Mouse (Mus musculus) spleen, embryonic (tissue): ENCODE data around the gene Il18.

Source experiments
- CTCF ChIA-PET: fragments of 350-600 bp; sonication (Branson Sonifier 250); formaldehyde crosslinking; loops from one replicate; lab custom pipeline; 2022; lab: Charles Lee

The Il18 gene

DNA sequence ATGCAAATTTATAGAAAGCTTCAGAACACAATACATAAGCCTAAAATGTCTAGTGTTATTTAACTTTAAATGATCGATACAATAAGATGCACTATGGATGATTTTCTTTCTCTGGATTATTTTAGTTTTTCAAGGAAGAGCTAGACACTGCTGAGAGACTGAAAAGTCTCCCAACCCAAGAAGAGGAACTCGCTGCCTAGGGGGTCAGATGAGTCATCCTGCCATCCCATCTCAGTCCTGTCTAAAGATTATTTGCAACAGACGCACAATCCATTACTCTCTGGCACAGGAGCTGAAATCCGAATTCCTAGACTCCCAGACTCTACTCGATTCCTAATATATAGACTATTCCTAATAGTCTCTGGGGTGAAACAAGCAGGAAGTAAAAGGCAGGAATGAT is 2.4 kb upstream of the Il18 start:
- CTCF ChIA-PET: interaction anchor here (0.5 to 0.6 kb wide), 2 partner anchors 12 to 302 kb away, joined by 3 read pairs; no protein-coding TSS in a partner anchor

DNA sequence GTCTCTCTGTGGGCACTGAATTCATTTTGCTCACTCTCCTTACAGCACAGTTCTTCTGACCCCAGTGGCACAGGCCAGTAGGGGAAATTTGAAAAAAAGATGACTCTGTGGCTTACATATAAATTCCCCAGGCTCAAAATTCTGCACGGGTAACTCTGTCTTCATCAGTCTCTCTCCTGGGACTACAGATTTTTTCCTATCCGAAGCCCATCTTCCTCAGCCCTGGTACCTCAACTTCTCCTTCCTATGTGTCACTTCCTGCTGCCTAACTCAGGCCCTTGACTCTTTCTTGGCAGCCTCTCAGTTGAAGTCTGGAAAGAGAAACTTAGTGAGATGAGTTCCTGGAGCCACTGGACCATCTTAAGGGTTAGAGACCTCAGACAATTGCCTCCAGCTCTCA is 1.1 kb upstream of the Il18 start:
- CTCF ChIA-PET: no interaction called here

DNA sequence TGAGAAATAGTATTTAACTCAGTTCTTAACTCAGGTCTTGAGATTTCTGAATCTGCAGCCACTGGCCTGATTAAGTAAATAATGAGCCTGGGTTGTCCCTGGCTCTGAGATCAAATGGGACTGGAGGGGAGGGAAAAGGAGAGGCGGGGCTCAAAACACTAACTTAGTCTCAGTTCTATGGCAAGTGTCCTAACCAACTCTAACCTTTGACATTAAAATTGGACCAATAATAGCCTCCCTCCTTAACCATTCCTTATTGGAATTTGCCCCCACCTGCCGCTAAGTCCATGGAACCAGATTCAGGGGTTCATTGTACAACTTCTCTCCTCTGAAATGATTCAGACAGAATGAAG is 443 bp downstream of the Il18 start, which contains the start of gene Bco2:
Gene Bco2, minus strand, starts transcription at position 88 of the 353 bp plus-strand sequence.
- CTCF ChIA-PET: no interaction called here

DNA sequence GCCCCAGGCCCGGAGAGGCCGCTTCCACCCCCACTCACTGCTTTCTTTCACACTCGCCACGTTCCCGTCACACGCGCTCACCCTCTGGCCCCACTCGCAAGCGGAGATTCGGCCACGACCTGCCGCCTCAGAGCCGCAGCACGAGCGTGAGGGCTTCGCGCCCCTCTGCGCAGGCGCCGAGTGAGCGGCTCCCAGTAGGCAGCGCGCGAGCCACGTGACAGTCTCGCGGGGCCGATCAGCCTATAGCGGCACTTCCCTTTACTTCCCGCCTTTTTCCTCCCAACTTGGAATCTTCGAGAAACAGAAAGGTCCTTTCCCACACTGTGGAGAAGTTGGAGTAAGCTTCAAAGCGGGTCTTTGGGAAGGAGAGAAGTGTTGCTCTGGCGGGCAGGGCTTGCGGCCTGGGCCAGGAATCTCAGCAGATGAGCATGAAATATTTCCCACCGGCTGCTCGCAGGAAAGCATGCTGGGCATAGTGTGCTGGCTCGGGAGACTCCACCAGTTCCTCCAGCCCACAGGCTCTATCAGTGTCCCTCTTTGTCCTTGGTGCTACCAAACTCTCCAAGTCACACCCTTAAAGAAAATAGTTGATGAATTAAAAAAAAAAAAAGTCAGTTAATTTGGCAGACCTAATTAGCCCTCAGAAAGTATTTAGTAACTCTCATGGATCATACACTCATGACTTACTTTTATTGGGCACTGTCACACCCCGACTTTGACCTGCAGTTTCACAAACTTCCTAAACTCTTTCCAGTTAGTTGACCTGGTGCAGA is 6.7 kb downstream of the Il18 start, which contains the start of gene Tex12:
Gene Tex12, minus strand, starts transcription at position 181 of the 773 bp plus-strand sequence.
- CTCF ChIA-PET: no interaction called here

DNA sequence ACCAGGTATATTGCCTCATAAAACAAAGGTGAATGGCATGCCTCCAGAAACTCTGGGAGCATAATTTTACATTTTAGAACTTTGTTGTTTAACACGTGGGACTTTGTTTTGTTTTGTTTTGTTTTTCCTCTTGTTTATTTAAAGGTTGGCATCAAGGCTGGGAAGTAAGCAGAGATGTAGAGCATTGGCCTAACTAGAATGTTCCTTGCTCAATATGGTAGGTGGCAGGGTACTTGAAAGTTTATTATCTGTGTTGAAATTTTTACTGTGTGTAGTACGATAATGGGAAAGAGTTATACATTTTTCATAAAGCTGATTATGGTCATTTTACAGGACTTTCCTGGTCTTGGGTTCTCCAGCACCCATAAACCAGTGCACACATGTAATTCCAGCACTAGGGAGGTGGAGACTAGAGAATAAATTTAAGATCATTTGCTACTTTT is 7.3 kb downstream of the Il18 start:
- CTCF ChIA-PET: no interaction called here

DNA sequence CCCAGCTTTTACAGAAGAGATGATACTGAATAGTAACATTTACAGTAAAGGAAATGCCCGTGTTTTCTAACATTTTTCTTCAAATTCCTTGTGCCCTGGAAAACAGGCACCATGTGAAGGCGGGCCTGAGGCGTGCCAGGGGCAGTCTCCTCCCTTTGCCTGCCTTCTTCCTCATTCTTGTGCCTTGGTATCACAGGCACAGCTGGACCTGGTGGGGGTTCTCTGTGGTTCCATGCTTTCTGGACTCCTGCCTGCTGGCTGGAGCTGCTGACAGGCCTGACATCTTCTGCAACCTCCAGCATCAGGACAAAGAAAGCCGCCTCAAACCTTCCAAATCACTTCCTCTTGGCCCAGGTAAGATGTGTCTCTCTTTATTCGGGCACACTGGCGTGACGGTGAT is 10.5 kb downstream of the Il18 start:
- CTCF ChIA-PET: no interaction called here

DNA sequence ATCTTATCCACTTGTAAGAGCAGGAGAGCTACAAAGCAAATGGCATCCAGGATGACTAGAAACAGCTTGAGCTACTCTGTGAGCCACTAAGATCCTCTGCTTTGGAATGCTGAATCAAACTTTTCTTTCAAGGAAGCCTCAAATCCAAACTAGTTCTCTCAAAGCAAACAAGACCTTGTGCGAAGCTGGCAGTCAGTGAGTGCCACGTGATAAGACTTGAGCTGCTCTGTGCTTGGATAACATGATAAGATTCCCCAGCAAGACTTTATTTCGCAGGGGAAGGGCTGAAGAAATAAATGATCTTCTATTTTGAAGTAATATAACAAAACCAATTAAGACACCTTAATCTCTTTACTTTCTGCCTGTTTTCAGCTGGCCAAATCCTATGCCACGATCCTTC is 11.3 kb downstream of the Il18 start:
- CTCF ChIA-PET: no interaction called here

DNA sequence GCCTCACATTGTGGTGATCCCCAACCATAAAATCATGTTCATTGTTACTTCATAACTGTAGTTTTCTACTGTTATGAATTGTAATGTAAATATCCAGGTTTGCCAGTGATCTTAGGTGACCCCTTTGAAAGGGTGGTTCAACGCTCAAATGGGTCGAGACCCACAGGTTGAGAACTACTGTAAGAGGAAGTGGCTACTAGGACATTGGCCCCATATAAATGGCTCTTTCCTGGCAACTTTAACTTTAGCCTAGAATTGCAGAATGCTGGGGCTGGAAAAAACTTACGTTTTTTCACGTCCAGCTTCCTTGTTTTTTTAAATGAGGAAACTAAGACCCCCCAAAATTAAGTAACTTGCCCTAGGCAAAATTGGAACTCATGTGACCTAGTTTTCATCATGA is 12.7 kb downstream of the Il18 start:
- CTCF ChIA-PET: interaction anchor here (0.6 kb wide), 1 partner anchor 11 kb away, joined by 3 read pairs; no protein-coding TSS in a partner anchor

DNA sequence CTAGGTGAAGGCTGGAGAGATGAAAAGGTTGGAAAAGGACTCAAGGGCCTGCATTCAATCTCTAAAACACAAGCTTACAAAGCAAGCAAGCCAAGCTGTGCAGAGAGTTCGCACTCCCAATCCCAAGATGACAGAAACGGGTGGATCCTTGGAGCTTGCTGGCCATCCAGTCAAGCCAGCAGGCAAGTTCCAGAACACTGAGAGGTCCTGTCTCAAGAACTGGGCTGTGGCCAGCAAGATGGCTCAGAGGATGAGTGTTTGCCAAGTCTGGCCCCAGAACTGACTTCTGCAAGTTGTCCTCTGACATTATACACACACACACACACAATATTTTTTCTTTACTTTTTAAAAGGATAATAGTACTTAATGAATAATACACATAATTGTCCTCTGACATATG is 13.3 kb downstream of the Il18 start:
- CTCF ChIA-PET: no interaction called here

DNA sequence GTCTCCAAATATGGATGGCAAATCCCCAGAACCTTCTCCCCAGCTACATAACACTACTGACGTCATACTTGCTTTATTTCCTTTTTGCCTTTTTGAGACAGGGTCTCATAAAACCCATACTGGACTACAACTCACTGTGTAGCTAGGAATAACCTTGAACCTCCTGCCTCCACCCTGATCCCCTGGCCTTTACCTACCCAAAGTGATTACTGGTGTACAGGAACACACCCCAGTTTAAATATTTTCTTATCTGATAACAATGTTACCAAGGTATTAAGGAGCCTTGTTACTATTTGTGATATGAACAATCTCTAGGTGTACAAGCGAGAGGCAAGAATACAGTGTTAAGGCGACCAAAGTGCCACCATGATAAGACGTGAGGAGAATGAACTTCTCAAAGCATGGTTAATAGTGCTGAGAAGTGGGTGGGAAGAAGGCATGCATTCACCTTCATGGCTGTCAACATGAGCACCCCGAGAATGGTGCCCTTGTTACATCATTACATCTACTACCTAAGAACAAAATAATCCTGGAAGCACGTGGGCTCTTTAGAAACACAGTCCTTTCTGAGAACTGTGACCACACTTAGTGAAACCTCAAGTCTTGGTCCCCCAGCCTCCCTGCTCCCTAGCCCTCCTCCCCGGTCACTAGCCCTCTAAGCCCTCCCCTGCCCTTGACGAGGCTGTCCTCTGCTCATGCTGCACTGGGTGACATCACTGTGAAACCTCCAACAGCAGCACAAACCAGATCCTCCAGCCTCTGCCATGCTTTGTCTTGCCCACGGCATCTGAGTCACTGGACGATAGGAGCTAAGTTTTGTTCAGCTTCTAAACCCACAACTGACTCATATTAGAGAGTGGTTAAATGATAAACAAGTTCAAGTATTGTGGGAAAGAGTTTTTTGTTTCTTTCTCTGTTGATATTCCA is 15.2 kb downstream of the Il18 start:
- CTCF ChIA-PET: interaction anchor here (0.8 kb wide), 1 partner anchor 44 kb away, joined by 11 read pairs; no protein-coding TSS in a partner anchor

DNA sequence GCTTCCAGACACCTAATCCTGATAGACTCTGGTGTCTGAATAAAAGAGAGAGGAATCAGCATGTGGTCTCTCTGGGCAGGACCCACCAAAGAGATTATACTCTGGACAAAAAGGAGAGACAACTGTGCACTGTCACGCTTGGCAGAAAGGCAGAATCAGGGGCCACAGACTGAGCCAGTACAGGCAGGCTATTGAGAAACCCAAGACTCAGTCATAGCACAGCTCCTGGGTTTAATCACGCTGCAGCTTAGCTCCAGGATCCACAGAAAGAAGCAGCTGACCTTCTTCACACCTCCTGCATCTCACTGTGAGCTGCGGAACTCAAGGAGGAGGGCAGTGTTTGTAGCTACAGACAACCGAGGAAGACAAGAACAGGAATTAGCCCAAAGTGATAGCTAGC is 25.7 kb downstream of the Il18 start:
- CTCF ChIA-PET: no interaction called here

DNA sequence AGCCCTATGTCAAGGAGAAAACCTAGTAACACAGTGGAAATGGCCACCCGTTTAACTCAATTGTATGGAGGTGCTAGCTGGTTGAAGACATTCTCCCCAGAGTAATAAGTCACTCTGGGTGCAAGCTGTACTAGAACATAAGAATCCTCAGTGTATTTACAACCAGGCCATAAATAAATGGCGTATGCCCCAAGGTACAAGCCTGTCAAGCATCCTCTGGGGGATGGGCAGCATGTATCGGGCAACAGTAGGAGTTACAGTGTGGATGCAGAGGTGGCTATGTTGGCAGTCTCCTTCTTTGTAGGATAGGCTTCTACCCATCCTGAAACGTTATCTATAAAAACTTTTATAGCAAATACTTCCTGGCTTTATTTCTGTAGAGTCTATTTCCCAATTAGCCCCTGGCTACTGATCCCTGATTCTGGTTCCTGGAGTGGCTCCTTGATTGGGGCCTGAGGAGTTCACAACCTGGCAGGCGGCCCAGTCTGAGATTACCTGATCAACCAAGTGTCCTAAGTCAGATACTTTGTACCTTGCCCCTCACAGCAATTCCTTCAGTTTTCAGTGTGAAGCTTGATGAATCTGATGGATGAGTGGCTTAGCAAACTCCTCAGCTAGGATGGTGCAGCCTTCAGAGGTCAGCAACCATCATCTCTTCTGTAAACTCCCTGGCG is 30.7 kb downstream of the Il18 start:
- CTCF ChIA-PET: no interaction called here

DNA sequence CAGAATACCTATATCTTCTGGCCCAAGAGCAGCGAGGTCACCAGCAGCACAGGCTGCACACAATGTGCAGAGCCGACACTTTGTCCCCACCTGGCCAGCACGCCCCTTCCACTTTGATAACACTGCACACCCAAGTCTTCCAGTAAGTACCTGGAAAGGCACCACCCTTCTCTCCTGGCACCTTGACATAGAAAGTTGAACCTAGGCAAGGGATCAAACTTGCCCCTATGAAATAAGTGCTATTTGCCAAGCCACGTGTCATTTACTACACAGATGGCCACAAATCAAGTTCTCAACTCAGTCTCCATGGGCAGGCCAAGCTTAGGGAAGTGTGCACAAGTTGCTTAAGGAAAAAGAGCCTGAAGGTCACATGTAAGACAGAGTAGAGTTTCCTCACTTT is 32.3 kb downstream of the Il18 start:
- CTCF ChIA-PET: no interaction called here

DNA sequence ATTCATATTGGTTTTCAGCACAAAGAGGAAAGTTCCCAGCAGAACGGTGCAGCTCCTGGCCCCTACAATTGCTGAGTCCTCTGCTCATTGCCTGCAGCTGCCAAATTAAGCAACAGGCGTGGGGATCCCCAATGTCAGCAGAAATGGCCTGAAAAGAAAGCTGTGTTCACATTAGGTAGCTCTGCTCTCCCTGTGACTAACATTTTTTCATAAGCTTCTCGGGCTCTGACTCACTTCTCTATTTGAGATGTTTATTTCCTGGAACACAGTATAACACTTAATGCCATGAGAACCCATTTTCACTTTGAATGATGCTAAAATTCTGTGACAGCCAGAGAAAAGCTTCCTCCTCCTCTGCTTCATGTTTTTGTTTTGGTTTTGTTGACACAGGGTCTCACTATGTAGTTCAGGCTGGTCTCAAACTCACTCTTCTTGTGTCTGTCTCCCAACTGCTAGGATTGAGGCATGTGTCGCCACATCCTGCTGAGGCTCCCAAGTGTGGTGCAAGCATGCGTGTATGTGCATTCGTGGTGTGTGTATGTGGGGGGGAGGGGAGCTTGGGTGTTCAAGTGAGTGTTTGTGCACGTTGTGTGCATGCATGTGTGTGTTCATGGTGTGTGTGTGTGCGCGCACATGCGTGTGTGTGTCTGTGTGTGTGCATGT is 36.4 kb downstream of the Il18 start:
- CTCF ChIA-PET: interaction anchor here (0.9 kb wide), 1 partner anchor 64 kb away, joined by 3 read pairs; no protein-coding TSS in a partner anchor

DNA sequence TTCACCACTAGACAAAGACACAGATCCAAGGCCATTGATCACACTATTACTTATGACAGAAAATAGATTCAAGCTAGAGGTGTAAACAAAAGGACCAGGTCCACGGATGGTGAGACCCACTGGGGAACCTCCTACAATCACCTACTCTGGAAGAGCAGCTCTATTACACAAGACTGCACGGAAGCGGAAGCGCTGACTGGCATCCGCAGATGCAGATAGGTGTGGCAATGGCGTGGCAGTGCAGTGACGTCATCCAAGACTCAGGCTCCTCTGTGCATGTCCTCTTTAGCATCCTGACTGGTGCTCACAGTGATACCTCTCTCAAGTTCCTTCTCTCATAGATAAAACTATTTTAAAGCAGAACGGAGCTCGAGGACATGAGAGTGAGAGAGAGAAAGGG is 38.3 kb downstream of the Il18 start:
- CTCF ChIA-PET: interaction anchor here (1.3 to 1.5 kb wide), 2 partner anchors 72 to 78 kb away, joined by 3 read pairs; no protein-coding TSS in a partner anchor

DNA sequence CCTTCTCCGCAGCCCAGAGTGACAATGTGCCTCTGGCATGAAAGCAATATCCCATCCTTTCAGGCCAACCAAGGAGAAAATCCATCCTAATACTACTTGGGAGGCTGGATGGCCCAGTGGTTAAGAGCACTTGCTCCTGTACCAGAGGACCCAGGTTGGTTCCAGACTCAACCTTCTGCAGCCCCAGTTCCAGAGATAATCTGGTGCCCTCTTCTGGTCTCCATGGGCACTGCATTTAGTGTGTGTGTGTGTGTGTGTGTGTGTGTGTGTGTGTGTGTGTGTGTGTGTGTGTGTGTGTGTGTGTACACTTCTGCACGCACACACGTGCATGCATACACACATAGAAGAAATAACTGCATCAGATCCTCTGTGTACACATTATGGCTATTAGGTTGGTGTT is 38.9 kb downstream of the Il18 start:
- CTCF ChIA-PET: interaction anchor here (1.3 to 1.5 kb wide), 2 partner anchors 72 to 77 kb away, joined by 3 read pairs; no protein-coding TSS in a partner anchor

DNA sequence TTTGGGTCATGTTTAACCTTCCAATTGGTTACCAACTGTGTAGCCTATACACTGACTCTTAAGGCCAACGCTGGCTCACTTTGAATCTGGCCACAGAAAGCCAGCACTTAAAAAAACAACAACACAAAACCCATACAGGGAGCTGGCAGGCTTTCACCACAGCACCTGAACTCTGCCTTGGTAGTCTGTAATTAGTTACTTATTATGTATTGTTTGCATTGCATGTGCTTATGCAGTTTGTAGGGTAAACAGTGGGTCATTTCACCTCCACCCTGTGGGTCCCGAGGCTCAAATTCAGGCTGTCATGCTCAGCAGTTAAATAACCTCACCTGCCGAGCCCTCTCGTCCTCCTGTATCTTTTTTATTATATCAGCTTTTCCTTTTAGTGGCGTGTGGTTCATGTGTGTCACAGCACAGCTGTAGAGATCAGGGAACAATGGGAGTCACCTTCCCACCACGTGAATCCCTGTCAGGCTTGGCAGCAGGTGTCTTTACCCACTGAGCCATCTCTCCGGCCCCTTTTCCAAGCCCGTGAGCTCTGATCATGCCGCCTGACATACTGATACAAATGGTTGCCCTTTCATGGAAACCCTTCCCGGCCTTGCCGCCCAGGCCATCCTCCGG is 40.3 kb downstream of the Il18 start:
- CTCF ChIA-PET: interaction anchor here (0.6 to 1.1 kb wide), 2 partner anchors 69 to 1603 kb away, joined by 3 to 6 read pairs; no protein-coding TSS in a partner anchor

DNA sequence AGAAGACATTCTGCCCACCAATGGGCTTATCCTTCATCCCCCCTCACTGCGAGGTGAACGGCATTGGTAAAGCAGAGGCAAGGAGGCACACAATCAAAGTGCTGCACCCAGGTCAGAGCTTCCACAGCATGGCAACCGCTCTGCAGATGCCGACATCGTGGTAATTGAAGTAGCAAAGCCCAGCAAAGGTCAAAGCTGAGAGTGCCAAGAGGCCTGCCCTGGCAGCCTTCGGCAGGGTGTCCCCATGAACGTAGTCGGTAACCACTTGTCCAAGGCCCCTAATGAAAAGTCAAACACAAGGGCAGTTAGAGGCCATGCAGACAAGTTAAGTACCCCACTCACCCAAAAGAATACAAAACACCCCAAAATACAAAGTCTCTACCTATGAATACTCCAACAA is 42.3 kb downstream of the Il18 start:
- CTCF ChIA-PET: no interaction called here

DNA sequence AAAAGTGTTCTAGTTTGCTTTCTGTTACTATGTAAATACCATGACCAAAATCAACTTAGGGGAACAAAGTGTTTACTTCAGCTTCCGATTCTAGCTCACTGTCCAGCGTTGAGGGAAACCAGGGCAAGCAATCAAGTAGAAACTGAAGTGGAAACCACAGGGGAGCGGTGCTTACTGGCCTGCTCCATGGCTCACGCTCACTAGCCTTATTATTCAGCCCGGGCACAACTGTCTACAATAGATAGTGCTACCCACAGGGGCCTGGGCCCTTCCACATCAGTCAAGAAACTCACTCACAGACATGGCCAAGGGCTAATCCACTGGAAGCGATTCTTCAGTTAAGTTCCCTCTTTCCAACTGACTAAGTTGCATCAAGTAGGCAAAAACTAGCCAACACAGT is 46.9 kb downstream of the Il18 start:
- CTCF ChIA-PET: no interaction called here
